Mouse (Mus musculus) adrenal gland, postnatal 14 days (tissue): ENCODE data around the gene Gpr153. TPM values are rescaled to one million over a fixed set of nuclear protein-coding genes. Genes with fewer than 3 reads are reported as not detected.

ENCODE experiments used
- DNase-seq: peaks from one replicate; pipeline ENCODE4 v3.0.0; 2021; ENCODE audit warnings: mixed read lengths
- total RNA-seq: library from RNA; stranded (reverse); gene quantifications from 2 replicates; pipeline ENCODE4 v1.2.3, GENCODE M21; 2021

Gene Gpr153
- total RNA-seq, 1 experiment from 2014 or later: 7.2 TPM

GRCm38 (mm10) chr4:152264867-152265568 lies 9.0 kb upstream of the Gpr153 start:
- DNase-seq: no peak

DNA sequence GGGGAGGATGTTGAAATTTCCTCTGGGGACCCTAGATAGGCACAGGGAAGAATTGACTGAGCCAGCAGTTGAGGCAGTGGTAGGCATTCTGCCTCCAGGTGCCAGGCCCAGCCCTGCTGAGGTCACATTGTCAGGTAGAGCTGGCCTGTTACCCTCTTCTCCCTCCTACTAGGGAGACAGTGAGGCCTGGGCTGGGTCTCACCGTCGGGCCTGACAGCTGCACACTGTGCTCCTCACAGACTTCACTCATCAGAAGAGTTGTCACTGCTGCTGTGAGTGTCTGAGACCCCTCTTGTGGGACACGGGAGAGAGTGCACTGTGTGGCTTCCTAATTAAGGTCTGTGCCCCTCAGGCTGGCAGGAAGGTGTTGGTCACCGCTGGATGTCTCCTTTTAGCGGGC lies 8.2 kb upstream of the Gpr153 start:
- DNase-seq: no peak

GRCm38 (mm10) chr4:152266236-152266895 lies 7.7 kb upstream of the Gpr153 start:
- peak; percentile 57 for DNase-seq

DNA sequence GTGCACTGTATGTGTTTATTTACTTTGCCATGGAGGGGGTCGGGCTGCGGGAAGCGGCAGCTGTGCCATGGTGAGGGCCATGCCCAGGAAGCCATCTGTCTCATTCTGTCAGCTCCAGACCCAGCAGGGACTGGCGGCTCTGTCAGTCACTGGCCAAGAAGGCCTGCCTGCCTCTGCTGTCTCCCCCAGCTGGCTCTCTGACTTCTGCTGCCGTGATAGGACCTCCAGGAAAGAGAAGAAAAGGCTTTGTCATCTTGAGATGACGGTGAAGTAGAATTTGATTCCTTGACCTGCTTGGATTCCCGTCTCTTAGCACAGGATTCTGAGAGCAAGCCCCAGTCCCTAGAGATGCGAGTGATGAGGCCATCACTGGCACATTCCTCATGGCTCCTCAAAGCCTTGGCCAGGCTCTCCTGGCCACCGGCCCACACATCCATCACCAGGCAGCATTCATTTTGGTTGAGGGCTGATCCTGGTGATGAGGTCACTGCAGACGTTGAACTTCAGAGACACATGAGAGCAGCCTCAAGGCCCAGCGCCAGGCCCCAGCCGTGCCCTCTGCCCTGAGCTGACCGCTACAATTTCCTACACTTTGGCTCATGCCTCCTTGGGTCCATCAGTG lies 6.2 kb upstream of the Gpr153 start:
- DNase-seq: peak; percentile 83

- DNase-seq: no peak
Measured at GRCm38 (mm10) chr4:152269967-152270366, 4.1 kb upstream of the Gpr153 start.

- no peak for DNase-seq
Measured at GRCm38 (mm10) chr4:152270599-152270998, 3.4 kb upstream of the Gpr153 start.

DNA sequence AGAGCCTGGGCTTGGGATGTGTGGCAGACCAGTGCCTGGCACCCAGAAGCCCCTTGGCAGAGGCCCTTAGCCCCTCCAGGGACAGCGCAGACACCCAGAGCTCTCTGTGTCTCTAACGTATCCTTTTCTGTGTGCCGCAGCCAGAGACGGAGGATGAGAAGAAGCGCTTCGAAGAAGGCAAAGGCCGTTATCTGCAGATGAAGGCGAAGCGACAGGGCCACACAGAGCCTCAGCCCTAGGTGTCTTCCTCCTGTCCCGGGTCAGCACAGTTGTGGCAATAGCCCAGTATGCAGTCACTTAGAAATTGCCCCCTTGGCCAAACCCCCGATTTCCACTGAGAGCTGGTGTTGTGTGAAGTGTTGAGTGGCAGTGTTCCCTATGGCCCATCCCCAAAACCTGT lies 2.7 kb upstream of the Gpr153 start:
- no peak for DNase-seq

DNA sequence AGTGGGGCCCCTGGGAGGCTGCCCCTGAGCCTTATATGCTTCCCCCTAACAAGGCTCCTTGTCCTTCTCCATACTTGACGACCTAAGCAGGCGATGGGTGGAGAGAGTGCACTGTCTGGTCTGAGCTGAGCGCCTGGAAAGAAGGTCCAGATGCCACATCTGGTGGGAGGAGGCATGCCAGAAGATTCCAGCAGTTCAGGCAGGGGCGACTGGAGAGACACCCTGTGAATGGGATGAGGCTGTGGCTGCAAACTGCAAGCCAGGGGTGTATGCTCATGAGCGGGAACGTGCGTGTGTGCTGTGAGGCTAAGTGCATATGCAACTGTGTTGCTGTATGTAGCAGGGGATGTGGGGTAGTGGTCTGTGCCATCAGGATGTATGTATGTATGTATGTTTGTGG lies 2.0 kb upstream of the Gpr153 start:
- no peak for DNase-seq

GRCm38 (mm10) chr4:152272449-152273049 lies 1.5 kb upstream of the Gpr153 start:
- peak; percentile 53 for DNase-seq

- no peak for DNase-seq
Measured at GRCm38 (mm10) chr4:152273191-152273590, 841 bp upstream of the Gpr153 start.

GRCm38 (mm10) chr4:152274681-152275131 lies 674 bp downstream of the Gpr153 start:
- no peak for DNase-seq

GRCm38 (mm10) chr4:152276389-152277347 lies 2.6 kb downstream of the Gpr153 start:
- DNase-seq: peak; percentile 75

- no peak for DNase-seq
Measured at GRCm38 (mm10) chr4:152277916-152278315, 3.9 kb downstream of the Gpr153 start.

GRCm38 (mm10) chr4:152278986-152279385 lies 5.0 kb downstream of the Gpr153 start:
- DNase-seq: no peak

DNA sequence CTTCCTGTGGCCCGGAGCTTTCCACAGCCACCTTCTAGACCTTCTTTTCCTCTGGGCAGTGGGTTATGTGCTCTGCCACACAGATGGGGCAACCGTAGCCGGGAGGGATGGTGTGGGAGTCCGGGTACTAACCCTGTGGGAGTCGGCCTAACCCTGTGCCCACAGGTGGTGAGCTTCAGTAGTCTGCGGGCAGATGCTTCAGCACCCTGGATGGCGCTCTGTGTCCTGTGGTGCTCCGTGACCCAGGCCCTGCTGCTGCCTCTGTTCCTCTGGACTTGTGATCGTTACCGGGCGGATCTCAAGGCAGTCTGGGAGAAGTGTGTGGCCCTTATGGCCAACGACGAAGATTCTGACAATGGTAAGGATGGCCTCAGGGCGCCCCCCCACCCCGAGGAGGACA lies 7.6 kb downstream of the Gpr153 start:
- no peak for DNase-seq

GRCm38 (mm10) chr4:152282721-152283120 lies 8.7 kb downstream of the Gpr153 start:
- DNase-seq: no peak

GRCm38 (mm10) chr4:152283186-152283950 lies 9.3 kb downstream of the Gpr153 start:
- DNase-seq: peak; percentile 94

- DNase-seq: peak; percentile 75
Measured at GRCm38 (mm10) chr4:152285505-152285904, 11.5 kb downstream of the Gpr153 start.

GRCm38 (mm10) chr4:152286183-152286582 lies 12.2 kb downstream of the Gpr153 start:
- no peak for DNase-seq

GRCm38 (mm10) chr4:152286887-152287286 lies 12.9 kb downstream of the Gpr153 start:
- peak; percentile 87 for DNase-seq
